In the genomic region with DNA sequence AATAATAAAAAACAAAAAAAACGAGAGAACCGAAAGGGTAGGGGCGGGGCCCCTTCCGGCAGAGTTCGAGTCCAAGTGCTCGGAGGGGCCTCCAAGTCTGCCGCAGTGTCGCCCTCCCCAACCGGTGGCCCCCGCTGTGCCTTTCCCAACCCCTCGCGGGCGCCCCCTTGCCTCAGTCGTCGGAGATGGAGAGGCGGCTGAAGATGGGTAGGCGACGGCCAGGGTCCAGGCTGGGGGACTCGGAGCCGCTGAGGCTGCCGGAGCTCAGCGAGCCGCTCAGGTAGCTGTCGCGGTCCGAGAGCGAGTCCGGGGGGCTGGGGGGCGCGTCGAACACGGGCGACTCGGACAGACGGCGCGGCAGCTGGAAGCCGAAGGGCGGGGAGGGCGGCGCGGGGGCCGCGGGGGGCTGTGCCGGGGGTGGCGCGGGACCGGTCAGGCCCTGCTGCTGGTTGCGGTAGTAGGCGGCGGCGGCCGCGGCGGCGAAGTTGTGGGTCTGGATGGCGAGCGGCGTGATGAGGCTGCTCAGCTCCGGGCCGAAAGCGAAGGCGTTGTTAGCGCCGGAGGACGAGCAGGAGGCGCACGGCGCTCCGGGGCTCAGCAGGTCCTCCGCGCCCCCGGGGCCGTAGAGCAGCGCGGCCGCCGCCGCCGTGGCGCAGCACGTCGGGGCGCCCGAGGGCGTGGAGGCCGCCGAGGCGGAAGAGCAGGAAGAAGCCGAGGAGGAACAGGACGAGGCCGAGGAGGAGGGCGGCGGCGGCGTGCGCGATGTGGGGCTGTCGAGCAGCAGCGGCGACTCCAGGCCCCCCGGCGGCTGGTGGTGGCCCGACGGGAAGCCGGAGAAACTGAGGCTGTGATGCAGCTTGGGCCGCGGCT, we compare ENCODE assay signal across 8 mouse cellular contexts. TPM values are rescaled to one million over a fixed set of nuclear protein-coding genes. Genes with fewer than 3 reads are reported as not detected.
DNase-seq lines count a peak whose midpoint lies in the region; ATAC-seq and TF ChIP-seq lines count a peak whose summit lies in the region.

No protein-coding gene starts in this region.

- no peaks in the 10 kb centered on the region for H3K9me3 ChIP-seq in forebrain, postnatal 0 days (ENCODE audit: low read length)
- H3K9me3 ChIP-seq in liver, embryonic 16.5 days (replicated peaks; ENCODE audit: control insufficient read depth, low read length): no peaks in the 10 kb centered on the region

- peak; percentile 55 to 70 for DNase-seq in cerebellum, postnatal 14 days
- no peak for DNase-seq in cerebellum, adult 9-10 months
- DNase-seq in adrenal gland, postnatal 14 days: peak; percentile 78
- DNase-seq in forebrain, postnatal 0 days: peak; percentile 43
- peak; percentile 79 for DNase-seq in induced T-regulatory cell, adult 2 months (ENCODE audit: low read depth)
- peak; percentile 66 to 78 for DNase-seq in urinary bladder, postnatal 4 days (ENCODE audit: low spot score in 2 of 2)

- no peaks in the 10 kb centered on the region for H3K27me3 ChIP-seq in forebrain, postnatal 0 days (ENCODE audit: insufficient read depth, low read length)
- H3K27me3 ChIP-seq in liver, embryonic 16.5 days (ENCODE audit: control insufficient read depth, insufficient read depth, low read depth, low read length): no peaks in the 10 kb centered on the region

- no peaks in the 10 kb centered on the region for H3K4me1 ChIP-seq in forebrain, postnatal 0 days (ENCODE audit: insufficient read depth)
- H3K4me1 ChIP-seq in liver, embryonic 16.5 days (ENCODE audit: control insufficient read depth, low read depth, low read length): peaks cover 56% of the 10 kb centered on the region
- H3K4me1 ChIP-seq in olfactory bulb, adult 2 months (ENCODE audit: control insufficient read depth, insufficient read depth, low read length): peaks cover 30% of the 10 kb centered on the region

- WGBS in forebrain, postnatal 0 days: 3% methylated on average over 89 of the region's 108 CpGs
- WGBS in liver, embryonic 16.5 days (ENCODE audit: insufficient replicate concordance): under 1% methylated on average over 103 of the region's 108 CpGs
- WGBS in olfactory bulb, adult 2 months: 4% methylated on average over 108 of the region's 108 CpGs

- TF ChIP-seq POLR2A in olfactory bulb, adult 2 months (IDR thresholded peaks at IDR 0.05; ENCODE audit: insufficient read depth, low read depth, low read length): no peak

- peak overlapping the region; percentile 44 for H3K4me3 ChIP-seq in forebrain, postnatal 0 days (ENCODE audit: low read depth, low read length)
- peak overlapping the region; percentile 82 for H3K4me3 ChIP-seq in liver, embryonic 16.5 days (ENCODE audit: low read depth, low read length)
- H3K4me3 ChIP-seq in olfactory bulb, adult 2 months (ENCODE audit: insufficient read depth, low read depth, low read length): peak overlapping the region; percentile 53

- H3K4me2 ChIP-seq in forebrain, postnatal 0 days (ENCODE audit: low read depth): peak overlapping the region; percentile 44
- H3K4me2 ChIP-seq in liver, embryonic 16.5 days (ENCODE audit: low read depth, low read length): peak overlapping the region; percentile 97

- no peak for ATAC-seq in forebrain, postnatal 0 days
- ATAC-seq in liver, embryonic 16.5 days (ENCODE audit: low read depth): peak; percentile 2; the same call in 1 of the 2 replicates

- H3K9ac ChIP-seq in forebrain, postnatal 0 days: peak overlapping the region; percentile 46
- peak overlapping the region; percentile 90 for H3K9ac ChIP-seq in liver, embryonic 16.5 days (ENCODE audit: low read depth, low read length)

- H3K27ac ChIP-seq in forebrain, postnatal 0 days (ENCODE audit: low read depth, low read length): peak overlapping the region; percentile 59
- H3K27ac ChIP-seq in liver, embryonic 16.5 days (ENCODE audit: low read length): peak overlapping the region; percentile 90
- peak overlapping the region; percentile 5; the same call in 1 of the 2 replicates for H3K27ac ChIP-seq in olfactory bulb, adult 2 months (ENCODE audit: insufficient read depth, low read depth, low read length)

- no peaks in the 10 kb centered on the region for H3K36me3 ChIP-seq in forebrain, postnatal 0 days (ENCODE audit: insufficient read depth)
- no peaks in the 10 kb centered on the region; the same call in 1 of the 2 replicates for H3K36me3 ChIP-seq in liver, embryonic 16.5 days (ENCODE audit: control insufficient read depth, insufficient read depth)

- TF ChIP-seq CTCF in forebrain, postnatal 0 days (IDR thresholded peaks at IDR 0.05; ENCODE audit: low read depth): peak; percentile 53
- TF ChIP-seq CTCF in olfactory bulb, adult 2 months (IDR thresholded peaks at IDR 0.05; ENCODE audit: insufficient read depth, low read depth, low read length): no peak

RNA-seq across cellular contexts. Expression of gene Zfp36l2, which starts 1.9 kb away (rescaled TPM):
- 73.8 and 85.4 TPM in 2 replicates for total RNA-seq in adrenal gland, postnatal 14 days (2021)
- 7.5 and 9.6 TPM in 2 replicates for total RNA-seq in forebrain, postnatal 0 days (2014; rRNA removed)
- polyA plus RNA-seq in forebrain, postnatal 0 days (2015; fragmentation: Nextera tagmentation; extraction: Ambion mirVana): 3.8 and 5.1 TPM in 2 replicates
- 4.6 and 4.7 TPM in 2 replicates for polyA plus RNA-seq in liver, embryonic 16.5 days (2015; fragmentation: Nextera tagmentation; extraction: Ambion mirVana)
- not detected in 2 replicates for polyA plus RNA-seq in olfactory bulb, adult 2 months (2012; ENCODE audit: insufficient read depth, insufficient read length, low replicate concordance, missing spikeins)

Comparison
In these comparisons a context has a peak if more than half of its experiments do, and no peak if none do; other contexts are left out.
1. H3K27ac ChIP-seq: peak in every context shown above with its lines; median percentile 90 in liver, embryonic 16.5 days; 59 in forebrain, postnatal 0 days; 5 in olfactory bulb, adult 2 months.